Mouse (Mus musculus) kidney, postnatal 4 days (tissue): Measurements from ENCODE around the gene Fscn1.

ENCODE experiments used
- DNase-seq, 2 experiments: peaks; one replicate each; pipeline ENCODE4 v3.0.0; 2021; ENCODE audit warnings: mixed read lengths in 2 of 2

Fscn1 gene

DNA sequence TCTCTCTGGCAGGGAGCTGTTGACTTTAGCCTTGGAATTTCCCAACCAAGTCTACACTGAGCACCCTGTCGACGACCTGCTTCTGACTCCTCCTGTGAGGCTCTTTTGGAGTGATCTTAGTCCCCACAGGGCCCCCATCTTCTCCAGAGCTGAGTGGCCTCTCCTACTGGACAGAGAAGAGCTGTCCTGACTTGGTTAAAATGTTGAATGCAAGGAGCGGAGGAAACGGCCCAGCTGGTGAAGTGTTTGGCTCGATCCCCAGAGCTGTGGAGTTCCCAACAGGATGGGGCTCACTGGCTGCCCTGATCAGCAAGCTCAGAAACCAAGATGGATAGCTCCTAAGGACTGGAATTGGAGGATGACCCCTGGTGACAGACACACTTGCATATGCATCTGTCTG lies 16.4 kb downstream of the Fscn1 start:
- peak; percentile 71 to 80 for DNase-seq

DNA sequence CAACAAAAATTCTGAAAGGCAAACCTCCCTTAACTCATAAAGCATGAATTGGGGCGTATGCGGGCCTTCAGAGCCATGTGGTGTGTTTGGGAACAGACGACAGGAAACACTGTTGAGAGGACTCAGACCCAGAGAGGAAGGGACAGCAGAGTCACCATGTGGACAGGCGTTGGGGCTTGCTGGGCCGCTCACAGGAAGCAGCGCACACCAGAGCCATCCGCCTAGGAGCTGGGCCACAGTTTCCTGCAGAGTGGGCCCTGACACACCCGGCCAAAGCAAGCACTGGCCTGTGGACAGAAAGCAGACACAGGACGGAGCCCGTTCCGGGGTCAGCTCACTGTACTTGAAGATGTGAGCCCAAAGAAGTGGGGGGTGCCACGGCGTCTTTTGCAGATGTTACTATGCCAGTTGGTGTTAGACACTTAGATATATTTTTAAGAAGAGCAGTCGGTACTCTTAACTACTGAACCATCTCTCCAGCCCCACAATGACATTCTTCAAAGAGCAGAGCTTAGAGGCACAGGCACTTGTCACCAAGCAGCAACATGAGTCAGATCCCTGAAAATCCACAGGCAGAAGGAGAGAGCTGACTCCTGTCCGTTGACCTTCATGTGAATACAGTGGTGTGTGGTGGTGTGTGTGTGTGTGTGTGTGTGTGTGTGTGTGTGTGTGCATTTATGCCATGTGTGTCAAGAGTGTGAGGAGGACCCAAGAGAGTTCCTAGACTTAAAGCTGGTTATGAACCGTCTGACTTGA lies 22.1 kb downstream of the Fscn1 start:
- peak; percentile 40 to 67 for DNase-seq

DNA sequence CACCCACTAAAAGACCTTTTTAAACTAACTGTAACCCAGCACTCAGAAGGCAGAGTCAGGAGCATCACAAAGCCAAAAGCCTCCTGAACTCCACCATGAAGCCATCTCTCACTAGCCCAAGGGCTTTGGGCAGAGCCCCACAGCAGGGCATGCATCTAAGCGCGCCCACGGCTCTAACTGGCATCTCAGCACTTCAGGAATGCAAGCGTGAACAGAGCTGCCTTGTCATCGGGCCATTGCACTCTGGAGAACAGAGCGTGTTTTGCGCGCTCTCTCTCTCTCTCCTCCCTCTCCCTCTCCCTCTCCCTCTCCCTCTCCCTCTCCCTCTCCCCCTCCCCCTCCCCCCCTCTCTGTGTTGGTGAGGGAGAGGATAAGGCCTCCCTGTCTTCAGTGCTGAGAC lies 23.0 kb downstream of the Fscn1 start:
- DNase-seq = no peak

DNA sequence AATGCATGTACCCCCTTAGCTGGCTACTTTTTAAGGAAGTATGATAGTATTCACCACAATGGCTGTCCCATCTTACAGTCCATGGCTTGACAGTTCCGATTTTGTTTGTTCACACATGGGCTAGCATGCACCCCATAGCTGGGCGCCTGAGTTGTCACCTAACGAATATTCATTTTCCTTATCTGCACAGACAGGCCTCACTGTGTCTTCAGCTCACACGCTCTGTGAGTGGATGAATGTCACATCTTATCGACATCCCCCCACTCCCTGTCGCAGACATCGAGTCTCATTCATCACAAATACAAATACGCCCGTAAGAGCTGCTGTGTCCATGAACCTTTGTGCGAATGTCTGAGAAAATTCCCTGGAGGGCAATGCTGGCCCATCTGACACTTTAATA lies 24.1 kb downstream of the Fscn1 start:
- no peak for DNase-seq

DNA sequence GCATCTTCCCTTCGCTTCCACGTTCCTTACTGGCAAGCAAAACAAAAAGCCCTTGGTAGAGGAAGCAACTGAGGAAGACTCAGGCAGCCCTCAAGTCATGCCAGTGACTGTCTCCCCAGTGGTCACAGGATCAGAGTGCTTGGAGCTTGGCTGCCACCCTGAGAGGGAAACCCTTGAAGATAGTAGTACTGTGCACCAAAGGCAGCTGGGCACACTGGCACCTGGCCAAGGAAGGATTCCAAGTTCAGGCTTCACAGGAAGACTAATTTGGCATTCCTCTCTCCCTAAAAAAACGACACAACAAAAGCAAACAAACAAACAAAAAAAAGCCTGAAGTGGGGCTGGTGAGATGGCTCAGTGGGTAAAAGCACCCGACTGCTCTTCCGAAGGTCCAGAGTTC lies 28.4 kb downstream of the Fscn1 start:
- peak; percentile 57 to 68 for DNase-seq

DNA sequence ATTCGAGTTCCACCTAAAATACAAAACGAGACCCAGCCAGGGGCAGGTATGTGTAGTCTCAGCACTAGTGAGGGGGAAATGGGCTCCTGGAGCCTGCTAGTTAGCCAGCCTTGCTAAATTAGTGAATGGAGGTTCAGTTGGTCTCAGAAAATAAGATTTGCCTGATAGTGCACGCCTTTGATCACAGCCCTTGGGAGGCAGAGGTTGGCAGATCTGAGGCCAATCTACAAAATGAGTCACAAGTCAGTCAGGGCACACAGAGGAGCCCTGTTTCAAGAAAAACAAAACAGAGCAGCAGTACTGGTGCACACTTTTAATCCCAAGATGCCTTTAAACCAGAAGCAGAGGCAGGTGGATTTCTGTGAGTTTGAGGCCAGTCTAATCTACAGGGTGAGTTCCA lies 29.0 kb downstream of the Fscn1 start:
- DNase-seq = no peak

DNA sequence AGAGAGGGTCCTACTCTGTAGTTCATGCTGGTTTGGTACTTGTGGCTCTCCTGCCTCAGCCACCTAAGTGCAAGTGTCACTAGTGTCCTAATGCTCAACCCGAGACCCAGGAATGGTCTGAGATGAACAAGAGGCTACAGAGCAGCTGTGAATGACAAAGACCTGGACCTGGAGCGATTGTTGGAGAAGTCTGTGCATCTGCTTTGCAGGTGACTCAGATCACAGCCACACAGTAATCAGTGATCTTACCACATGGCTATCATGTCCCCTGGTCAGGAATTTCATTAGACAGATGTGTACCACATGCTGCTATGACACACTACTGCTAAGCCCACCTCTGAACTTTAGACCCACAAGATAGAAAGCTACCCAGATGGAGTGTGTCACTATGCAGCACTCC lies 34.6 kb downstream of the Fscn1 start:
- DNase-seq = no peak

DNA sequence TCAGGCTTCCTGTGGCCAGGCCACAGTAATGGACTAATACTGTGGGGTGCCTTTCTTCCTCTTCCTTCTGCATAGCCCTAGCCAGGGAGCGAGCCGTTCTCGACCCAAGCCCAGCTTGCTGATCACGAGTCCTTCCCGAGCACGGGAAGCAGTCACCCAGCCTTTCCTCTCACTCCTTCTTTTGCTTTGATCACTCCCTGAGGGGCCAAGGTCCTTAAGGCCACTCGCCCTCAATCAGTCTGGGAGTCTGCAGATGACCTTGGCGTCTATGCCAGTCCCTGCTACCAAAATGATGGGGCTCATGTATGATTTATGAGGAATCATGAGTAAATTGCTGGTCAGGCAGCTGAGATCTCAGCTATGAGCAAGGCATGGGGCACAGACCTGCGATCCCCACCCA lies 37.4 kb downstream of the Fscn1 start:
- DNase-seq = no peak

DNA sequence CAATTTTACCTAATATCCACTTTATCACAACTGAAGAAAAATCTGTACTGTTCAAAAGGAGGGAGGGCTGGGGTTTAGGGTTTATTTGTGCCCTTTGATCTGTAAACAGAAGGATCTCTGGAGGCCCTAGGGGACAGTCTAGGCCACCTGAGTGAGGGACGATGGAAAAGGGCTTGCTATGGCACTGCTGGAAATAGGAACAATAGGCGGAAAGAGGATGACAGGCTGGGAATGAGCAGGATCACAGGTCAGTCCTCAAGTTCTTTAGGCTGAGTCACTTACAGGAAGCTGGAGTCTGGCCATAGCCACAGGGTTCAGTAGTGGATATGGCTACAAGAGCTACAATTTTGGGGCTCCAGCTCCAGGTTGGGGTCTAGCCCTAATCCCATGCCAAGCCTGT lies 38.0 kb downstream of the Fscn1 start:
- DNase-seq = peak in 1 of 2 experiments; percentile 51

DNA sequence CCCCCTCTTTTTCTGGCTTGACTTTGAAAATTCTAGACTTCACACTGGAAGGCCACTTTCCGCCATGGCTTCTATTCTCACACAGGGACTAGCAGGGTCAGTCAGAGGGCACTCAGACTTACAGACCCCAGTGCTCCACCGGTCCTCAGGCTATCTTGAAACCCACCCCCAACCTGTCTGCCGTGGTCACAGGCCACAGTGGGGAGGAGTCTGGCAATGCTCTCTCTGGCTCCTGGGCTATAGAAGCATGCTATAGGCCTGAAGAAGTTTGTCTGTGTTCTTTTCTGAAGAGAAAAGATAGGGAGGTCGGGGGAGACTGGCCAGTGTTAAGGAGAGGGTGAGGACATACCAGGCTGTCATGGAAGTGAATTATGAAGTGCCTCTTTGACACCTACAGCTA lies 39.9 kb downstream of the Fscn1 start:
- no peak for DNase-seq

DNA sequence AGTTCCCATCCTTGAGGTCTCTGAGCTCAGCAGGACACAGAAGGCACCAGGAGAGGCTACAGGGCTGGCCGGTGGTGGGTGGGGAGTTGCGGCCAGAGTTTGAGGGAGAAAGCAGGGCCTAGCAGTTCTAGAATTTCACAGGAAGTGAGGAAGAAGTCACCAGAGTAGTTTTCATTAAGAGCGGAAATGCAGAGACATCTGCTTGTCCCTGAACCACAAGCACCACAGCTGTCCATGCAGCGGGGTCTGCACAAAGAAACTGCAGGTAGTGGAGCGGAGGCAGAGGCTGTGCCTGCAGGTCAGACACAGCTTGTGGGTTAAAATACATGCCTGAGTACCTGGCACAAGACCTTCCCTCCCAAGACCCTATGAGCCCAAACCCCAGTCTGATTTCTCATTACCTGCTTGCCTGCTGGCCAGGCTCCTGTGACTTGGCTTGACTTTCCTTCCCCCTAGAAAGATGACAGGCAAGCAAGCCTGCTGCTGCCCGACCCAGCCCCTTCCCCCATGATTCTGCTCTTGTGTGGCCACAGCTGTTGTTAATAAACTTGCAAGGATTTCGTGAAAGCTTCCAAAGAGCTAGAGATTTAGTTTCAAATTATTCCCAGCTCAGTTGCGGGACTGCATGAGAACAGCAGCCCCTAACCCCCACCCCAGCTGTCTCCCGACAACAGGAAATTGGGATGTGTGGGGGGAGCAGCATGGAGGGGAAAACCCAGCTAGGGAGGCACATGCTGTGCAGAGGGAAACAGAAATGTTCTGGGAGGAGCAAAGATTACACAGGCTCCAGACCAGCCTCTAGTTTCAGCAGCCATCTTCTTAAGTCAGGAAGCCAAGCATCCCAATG lies 40.7 kb downstream of the Fscn1 start:
- peak; percentile 74 to 84 for DNase-seq

DNA sequence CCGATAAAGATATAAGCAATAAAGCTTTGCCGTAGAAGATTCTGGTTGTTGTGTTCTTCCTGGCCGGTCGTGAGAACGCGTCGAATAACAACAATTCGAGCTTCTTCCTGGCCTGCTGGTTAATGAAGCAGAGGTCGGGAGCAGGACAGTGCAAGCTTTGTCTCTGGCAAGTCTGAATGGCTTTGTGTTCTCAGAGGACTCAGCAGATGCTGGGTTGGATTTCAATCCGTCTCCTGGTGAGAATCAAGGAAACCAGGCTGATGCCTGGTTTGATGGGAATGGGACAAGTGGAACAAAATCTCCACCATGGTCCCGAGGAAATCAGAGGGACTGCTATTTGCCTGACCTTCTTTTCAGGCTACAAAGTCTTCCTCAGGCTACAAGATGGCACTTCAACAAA lies 49.2 kb downstream of the Fscn1 start:
- no peak for DNase-seq

DNA sequence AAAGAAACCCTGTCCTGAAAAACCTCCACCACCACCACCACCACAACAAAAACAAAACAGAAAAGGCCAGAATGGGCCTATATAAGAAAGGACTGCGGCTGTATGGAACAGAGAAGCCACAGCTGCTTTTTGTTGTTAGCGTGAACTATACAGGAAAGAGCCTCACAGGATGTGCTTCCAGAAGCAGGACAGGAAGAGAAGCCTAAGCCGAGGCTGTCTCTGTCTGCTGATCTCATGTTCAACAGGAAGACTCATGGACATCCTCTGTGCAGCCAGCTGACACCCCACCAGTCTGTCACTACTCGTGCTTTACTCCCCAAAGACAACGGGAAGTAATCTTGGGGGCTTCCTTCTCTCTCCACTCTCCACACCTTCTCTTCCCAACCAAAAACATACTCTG lies 57.3 kb downstream of the Fscn1 start:
- peak in 1 of 2 experiments; percentile 34 for DNase-seq
